Mouse (Mus musculus) liver, adult (tissue): ENCODE measurements around the gene Tmem175.

Experiments
- GATA4 ChIP-seq: IDR thresholded peaks from 2 replicates; pipeline ENCODE4 v1.6.1; 2014; ENCODE audit warnings: mild to moderate bottlenecking, low read length; ENCODE audit not compliant: insufficient replicate concordance

The Tmem175 gene

DNA sequence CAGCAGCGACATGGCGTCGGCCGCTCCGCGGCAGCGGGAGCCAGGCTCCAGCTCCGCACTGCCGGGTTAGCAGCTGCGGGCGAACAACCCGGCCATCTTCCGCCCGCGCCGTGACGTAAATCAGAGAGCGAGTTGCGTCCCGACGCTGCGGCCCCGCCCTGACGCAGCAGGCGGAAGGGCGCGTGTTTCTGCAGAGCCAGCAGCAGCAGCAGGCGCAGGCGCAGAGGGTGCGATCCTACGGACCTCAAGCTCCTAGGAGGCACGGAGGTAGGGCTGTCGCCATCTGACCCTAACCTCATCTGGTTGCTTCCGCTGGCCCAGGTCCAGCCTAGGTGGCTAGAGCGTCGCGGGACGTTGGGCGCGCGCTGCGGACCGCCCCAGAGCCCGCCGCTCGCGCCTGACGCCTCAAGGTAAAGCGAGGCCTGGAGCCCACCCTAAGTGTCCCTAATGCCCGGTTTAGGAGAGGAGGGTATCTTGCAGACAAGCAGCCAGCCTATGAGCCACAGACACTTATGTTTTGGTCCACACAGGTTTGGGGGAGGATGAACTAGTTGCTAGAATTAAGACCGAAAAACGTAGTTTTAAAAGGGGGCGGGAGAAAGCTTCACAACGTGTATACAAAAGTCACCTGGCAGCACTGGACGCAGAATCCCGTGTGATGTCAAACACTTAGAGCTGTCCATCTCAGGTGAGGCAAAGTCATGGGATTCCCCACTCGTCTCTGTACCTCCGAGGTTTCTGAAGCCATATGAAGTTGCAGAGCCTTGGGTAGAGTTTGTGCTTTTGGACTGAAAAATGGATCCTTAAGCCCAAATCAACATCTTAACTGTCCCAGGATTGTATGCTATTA is at the start of gene Tmem175, which contains the start of gene Gak:
Gene Tmem175 (plus strand): TSS at position 137 of the 850 bp plus-strand sequence.
Gene Gak (minus strand): TSS at position 122 of the 850 bp plus-strand sequence.
- peak; percentile 49; the same call in 1 of the 2 replicates for TF ChIP-seq GATA4

DNA sequence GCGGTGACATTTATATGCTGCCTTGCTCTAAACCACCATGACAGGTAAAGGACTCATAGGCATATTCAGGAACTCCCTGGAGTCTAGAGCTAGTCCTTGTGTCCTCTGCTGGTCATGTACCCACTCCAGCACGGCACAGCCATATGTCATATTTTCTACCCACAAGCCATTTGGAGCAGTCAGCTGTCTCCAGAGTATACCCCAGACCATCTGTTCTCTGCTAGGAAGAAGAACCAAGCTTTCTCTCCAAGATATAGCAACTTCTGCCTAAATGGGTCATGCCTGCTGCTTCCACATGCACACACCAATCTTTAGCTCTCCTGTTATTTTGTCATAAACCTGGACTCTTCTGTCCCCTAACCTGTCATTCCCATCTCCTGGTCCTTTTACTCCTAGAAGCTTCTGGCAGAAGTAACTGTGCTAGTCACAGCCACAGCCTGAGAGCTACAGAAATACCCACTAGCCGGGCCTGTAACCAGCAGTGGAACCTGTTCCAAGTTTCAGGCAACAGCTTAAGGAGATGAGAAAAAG is 48.1 kb upstream of the Tmem175 start:
- no peak for TF ChIP-seq GATA4

DNA sequence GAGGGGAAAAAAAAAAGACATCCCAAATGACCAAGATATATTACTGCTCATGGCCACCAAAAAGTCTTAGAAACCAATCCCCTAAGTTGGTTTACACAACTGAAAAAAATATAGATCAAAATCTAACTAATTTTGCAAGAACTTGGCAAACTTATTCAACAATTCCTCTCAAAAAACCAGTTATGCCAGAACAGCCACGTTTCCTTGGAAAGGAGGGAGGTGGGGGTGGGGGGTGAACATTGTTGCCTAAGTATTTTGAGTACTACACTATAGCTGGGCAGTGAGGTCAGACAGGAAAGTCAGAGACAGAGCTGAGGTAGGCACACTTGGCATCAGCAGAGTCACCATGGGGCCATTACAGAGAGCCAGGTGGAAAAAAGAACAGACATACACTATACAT is 29.6 kb upstream of the Tmem175 start:
- TF ChIP-seq GATA4: no peak

DNA sequence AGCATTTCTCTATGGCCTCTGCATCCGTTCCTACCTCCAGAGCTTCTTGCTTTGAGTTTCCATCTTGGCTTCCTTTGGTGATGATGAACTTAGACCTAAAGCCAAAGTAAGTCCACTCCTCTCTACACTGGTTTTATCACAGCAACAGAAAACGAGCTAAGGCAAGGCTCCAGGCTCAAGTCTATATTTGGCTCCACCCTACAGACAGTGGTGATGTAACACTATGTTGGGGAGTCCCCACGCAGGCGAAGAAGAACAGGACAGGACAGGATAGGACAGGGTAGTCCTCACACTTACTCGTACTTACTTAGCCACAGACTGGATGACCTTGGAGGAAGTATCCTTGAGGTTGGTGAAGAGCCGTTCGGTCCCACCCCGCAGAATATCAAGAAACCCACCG is 27.0 kb upstream of the Tmem175 start:
- TF ChIP-seq GATA4: no peak

DNA sequence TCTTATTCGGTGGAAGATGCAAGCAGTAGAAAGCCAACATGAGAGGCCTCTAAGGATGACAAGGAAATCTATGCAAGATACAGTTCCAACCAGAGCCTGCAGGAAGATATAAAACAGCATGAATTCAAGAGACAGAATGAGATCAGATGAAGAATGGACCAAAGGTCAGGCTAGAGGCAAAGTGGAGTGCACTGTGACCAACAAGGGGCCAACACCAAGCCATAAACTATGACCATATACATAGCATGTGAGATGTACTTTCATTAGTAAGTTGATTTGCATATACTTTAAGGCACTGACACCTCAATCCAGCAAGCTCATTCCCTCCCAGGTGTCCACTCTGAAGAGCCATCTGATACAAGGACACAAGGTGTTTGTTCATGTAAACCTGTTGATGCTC is 19.1 kb upstream of the Tmem175 start:
- TF ChIP-seq GATA4: no peak

DNA sequence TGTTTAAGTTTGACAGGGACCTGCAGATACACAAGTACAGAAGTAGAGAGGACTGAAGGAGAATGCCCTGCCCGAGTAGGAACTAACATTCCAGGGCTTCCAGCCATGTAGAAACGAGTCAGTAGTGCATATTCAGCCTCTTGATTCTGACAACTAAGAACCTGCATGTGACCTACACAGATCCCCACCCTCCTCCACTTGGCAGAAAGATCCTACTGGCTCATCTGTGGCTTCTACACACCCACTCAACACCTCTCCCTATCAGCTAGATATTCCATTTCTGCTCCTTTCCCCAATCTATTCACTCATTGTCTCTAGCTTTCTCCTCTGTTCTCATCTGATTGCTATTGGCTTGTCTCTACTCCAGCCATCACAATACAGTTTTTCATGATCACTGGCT is 7.7 kb upstream of the Tmem175 start:
- no peak for TF ChIP-seq GATA4

DNA sequence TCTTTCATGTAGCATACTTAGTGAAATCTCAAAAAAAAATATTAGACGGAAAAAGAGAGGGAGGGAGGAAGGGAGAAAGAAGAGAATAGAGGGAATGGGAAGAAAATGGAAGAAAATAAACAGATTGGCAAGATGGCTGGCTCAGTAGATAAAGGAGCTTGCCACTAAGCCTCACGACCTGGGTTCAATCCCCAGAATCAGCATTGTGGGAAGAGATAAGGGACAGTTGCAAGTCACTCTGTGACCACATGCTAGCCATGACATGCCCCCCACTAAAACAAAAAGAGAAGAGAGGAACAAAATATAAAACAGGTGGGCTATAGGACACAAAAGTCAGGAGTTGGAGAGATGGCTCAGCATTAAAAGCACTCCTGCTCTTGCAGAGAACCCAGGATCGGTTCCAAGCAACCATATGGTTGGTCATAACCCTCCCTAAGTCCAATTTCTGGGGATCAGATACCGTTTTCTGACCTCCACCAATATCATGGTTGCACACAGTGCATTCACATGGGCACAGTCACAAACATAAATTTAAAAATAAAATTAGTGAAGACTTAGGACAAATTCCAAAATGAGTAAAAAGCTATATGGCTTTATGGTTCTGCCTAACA is 3.4 kb upstream of the Tmem175 start:
- TF ChIP-seq GATA4: no peak

DNA sequence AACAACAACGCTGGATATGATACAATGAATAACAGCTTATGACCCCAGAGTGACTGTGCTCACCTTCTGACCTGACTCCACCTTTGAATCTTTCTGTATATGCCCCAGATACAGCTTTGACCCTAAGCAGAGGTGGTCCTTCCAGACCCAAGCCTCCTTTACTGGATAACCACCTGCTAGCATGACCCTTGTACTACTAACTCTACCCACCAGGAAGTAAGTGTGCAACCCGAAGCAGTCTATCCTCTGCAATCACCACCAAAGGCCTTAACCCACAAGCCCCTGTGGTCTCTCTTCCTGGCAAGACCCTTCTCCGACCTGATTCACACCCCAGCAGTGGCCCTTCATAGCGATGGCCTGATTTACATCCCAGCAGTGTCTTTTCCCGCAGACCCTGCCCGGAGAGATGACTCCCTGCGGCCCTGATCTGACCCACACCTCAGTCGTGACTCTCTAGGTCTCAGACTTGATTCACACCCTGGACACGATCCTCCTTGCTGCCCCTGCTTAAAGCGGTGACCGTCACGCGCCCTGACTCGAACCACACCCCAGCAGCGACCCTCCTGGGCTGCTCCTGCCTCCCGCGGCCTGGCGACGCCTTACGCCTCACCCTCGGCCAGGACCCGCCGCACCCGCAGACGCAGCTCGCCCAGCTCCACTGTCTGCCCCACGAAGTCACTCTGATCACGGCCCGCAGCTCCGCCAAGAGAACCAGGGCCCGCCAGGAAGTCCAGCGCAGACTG is 508 bp upstream of the Tmem175 start:
- no peak for TF ChIP-seq GATA4

DNA sequence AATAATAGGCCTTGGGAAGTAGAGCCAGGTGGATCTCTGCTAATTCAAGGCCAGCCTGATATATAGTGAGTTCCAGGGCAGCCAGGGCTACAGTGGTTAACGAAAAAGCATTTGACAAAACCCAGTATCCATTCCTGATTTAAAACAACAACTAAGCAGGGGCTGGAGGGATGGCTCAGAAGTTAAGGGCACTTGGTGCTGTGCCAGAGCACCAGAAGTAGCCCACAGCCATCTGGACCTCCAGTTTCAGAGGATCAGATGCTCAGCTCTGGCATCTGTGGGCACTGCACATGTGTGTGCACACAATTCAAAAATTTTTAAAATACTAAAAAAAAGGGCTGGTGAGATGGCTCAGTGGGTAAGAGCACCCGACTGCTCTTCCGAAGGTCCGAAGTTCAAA is 4.1 kb downstream of the Tmem175 start:
- no peak for TF ChIP-seq GATA4

DNA sequence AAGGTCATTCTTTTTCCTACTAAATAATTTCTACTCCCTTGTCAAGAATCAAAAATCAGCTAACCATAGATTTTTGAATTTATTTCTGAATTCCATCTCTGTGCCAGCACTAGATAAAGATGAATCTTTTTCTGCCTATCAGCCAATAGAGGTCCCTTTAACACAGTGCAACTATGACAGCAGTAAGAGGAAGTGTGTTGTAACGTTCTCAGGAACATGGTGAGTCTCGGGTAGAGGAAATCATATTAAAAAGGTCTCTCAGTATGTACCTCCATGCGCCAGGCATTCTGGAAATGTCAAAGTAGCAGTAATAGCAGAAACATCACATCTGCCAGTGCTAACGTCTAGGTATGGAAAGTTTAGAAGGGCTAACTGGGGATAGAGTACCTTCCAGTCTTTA is 6.6 kb downstream of the Tmem175 start:
- no peak for TF ChIP-seq GATA4

DNA sequence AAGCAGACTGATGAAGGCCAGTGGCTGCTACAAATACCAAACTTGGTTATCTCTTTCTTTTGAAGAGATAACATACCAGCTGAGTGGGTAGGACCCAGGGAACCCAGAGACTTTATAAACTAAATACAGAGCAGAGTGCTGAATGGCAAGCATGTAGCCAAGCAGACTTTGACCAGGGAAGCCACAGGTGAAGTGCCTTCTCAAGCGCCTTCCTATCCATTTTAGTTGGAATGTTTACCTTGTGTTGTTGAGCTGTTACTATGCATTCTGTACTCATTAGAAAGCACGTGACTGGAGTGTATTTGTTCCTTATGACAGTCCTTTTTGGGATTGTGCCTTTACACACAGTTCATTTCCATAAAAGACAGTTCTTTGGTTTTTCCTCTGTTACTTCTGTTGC is 14.1 kb downstream of the Tmem175 start:
- no peak for TF ChIP-seq GATA4

DNA sequence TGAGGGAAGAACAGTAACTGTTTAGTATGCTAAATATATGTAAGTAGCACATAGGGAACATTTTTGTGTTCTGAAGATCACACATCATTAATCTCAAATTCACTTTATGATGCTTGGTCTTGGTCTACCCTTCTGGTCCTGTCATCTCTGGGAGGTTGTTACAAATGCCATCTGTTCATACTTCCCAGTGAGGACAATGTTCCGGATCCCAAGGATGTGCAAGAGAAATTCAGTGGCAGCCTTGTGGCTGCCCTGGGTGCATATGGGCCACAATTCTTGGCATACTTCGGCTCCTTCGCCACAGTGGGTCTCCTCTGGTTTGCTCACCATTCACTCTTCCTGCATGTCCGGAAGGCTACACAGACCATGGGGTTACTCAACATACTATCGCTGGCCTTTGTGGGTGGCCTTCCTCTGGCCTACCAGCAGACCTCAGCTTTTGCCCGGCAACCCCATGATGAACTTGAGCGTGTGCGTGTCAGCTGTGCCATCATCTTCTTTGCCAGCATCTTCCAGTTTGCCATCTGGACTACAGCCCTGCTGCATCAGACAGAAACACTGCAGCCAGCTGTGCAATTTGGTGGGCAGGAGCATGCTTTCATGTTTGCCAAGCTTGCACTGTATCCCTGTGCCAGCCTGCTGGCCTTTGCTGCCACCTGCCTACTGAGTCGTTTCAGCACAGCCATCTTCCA is 16.2 kb downstream of the Tmem175 start:
- TF ChIP-seq GATA4: no peak

DNA sequence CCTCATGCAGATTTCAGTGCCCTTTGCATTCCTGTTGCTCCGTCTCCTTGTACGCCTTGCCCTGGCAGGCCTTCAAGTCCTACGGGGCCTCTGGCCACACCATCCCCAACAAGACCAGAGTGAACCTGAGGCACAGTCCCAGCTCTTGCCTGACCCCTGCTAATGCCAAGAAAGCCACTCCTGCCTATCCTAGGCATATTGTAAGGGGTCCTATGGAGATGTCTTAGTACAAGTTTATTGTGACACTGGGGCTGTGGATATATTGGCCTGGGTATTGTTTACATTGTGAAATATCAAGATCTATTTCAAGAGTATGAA is 16.7 kb downstream of the Tmem175 start:
- no peak for TF ChIP-seq GATA4

DNA sequence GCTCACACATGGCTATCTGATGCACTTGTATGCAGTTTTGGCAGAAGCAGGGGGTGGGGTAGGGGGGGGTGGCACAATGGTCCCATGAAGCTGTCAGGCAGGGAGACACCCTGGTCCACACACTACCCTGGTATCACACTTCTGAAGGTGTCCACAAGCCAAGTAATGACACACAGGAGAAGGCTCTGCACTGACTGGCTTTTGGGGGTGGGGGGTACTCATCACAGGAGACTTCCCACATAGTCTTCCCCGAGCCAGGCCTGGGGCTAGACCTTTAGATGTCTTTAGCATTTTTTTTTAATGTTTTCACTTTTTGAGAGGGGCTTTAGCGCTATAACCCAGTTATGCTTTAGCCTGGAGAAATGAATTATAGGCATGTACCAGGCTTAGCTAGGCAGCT is 17.7 kb downstream of the Tmem175 start:
- no peak for TF ChIP-seq GATA4

DNA sequence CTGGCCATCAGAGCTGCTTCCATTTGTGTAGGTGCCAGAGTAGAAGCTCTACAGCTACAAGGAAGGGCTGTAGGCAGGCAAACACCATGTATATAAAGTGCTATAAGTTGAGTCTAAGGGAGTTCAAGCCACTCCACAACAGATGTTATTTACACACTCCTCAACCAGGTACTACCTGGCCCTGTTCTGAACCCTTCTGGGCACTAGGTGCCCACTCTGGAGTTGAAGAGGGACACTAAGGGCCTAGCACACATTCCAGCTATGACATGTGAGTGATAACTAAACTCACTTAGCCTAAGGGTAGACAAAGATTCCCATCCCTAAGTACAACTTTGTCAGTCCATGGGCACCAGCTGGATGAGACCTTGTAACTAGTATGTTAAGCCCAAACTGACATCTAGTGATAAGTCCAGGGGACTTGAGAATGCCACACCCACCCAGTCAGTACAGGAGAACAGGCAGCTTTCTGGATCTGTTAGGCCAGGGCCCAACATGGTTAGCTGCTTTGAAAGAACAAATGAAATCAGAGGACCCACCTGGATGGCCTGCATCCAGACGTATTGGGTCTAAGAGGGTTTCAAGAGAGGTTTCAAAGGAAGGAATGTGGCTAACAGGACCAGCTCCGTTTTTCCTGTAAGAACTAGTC is 18.4 kb downstream of the Tmem175 start:
- no peak for TF ChIP-seq GATA4
